Mouse (Mus musculus) MEL (cell line): ENCODE measurements around the gene Abca17. TPM values are rescaled to one million over a fixed set of nuclear protein-coding genes. Genes with fewer than 3 reads are reported as not detected.

Experiments used
- DNase-seq: peaks from one replicate; pipeline ENCODE4 v3.0.0; 2011; ENCODE audit warnings: low read depth, low spot score
- H3K27ac ChIP-seq: 2 replicates; pipeline ENCODE4 v1.5.1; 2012; ENCODE audit warnings: low read depth, mild to moderate bottlenecking, control low read depth, low read length, moderate library complexity; ENCODE audit not compliant: control insufficient read depth
- H3K27me3 ChIP-seq, 2 experiments: fragments of 150-350 bp in 1 of 2; sonication (generic) in 1 of 2; 2 replicates each; pipeline ENCODE4 v1.6.1; 2012; ENCODE audit warnings: low read length in 2 of 2, mild to moderate bottlenecking in 2 of 2, improper control_type of control experiment in 1 of 2, moderate library complexity in 1 of 2; ENCODE audit not compliant: insufficient read depth in 2 of 2, control insufficient read depth in 1 of 2
- H3K36me3 ChIP-seq, 2 experiments: 2 replicates each; pipeline ENCODE4 v1.6.1; 2012 to 2014; ENCODE audit warnings: low read length in 2 of 2, improper control_type of control experiment in 1 of 2, inconsistent platforms in 1 of 2, mild to moderate bottlenecking in 1 of 2; ENCODE audit not compliant: insufficient read depth in 2 of 2, control insufficient read depth in 1 of 2
- H3K4me1 ChIP-seq, 2 experiments: fragments of 150-350 bp in 1 of 2; sonication (generic) in 1 of 2; 2 replicates each; pipeline ENCODE4 v1.6.1; 2012; ENCODE audit warnings: low read length in 2 of 2, improper control_type of control experiment in 1 of 2, mild to moderate bottlenecking in 1 of 2; ENCODE audit not compliant: insufficient read depth in 2 of 2, control insufficient read depth in 1 of 2
- H3K4me3 ChIP-seq, 2 experiments: fragments of 150-350 bp in 1 of 2; sonication (generic) in 1 of 2; 2 replicates each; pipeline ENCODE4 v1.5.1; 2012; ENCODE audit warnings: low read depth in 2 of 2, low read length in 2 of 2, mild to moderate bottlenecking in 2 of 2, moderate library complexity in 2 of 2, control low read depth in 1 of 2, improper control_type of control experiment in 1 of 2; ENCODE audit not compliant: control insufficient read depth in 1 of 2, insufficient read depth in 1 of 2
- H3K79me2 ChIP-seq: 2 replicates; pipeline ENCODE4 v1.6.1; 2012; ENCODE audit warnings: mild to moderate bottlenecking, low read length, moderate library complexity; ENCODE audit not compliant: control insufficient read depth, poor library complexity, insufficient read depth
- H3K9ac ChIP-seq: 2 replicates; pipeline ENCODE4 v1.6.1; 2012; ENCODE audit warnings: low read depth, mild to moderate bottlenecking, control low read depth, low read length, moderate library complexity; ENCODE audit not compliant: control insufficient read depth, poor library complexity, severe bottlenecking
- H3K9me3 ChIP-seq: fragments of 150-350 bp; sonication (generic); replicated peaks from 2 replicates; pipeline ENCODE4 v1.6.1; 2012; ENCODE audit warnings: mild to moderate bottlenecking, low read length, improper control_type of control experiment, moderate library complexity; ENCODE audit not compliant: insufficient read depth
- BHLHE40 ChIP-seq: IDR thresholded peaks from 2 replicates; pipeline ENCODE4 v1.6.1; 2012; ENCODE audit warnings: low read depth, mild to moderate bottlenecking, inconsistent platforms, low read length, improper control_type of control experiment, borderline replicate concordance
- CHD2 ChIP-seq: IDR thresholded peaks from 2 replicates; pipeline ENCODE4 v1.6.1; 2011; ENCODE audit warnings: low read length, improper control_type of control experiment
- CTCF ChIP-seq, 3 experiments: IDR thresholded peaks in 2 of 3; conservative IDR thresholded peaks in 1 of 3; 2 replicates each; pipeline ENCODE4 v1.5.1; 2011 to 2012; ENCODE audit warnings: low read length in 3 of 3, low read depth in 2 of 3, mild to moderate bottlenecking in 2 of 3, improper control_type of control experiment in 1 of 3, inconsistent platforms in 1 of 3, mixed read lengths in 1 of 3, moderate library complexity in 1 of 3; ENCODE audit not compliant: control insufficient read depth in 1 of 3, insufficient read depth in 1 of 3, poor library complexity in 1 of 3, severe bottlenecking in 1 of 3
- E2F4 ChIP-seq: IDR thresholded peaks from 2 replicates; pipeline ENCODE4 v1.6.1; 2011; ENCODE audit warnings: low read depth, low read length, improper control_type of control experiment, borderline replicate concordance
- ETS1 ChIP-seq: IDR thresholded peaks from 2 replicates; pipeline ENCODE4 v1.6.1; 2012; ENCODE audit warnings: low read depth, mild to moderate bottlenecking, inconsistent platforms, low read length, improper control_type of control experiment, moderate library complexity
- JUND ChIP-seq: IDR thresholded peaks from 2 replicates; pipeline ENCODE4 v1.6.1; 2011; ENCODE audit warnings: low read depth, mild to moderate bottlenecking, improper control_type of control experiment, low read length
- MAFK ChIP-seq: IDR thresholded peaks from 2 replicates; pipeline ENCODE4 v1.6.1; 2011; ENCODE audit warnings: low read depth, mild to moderate bottlenecking, low read length, improper control_type of control experiment, borderline replicate concordance
- MAZ ChIP-seq: IDR thresholded peaks from 2 replicates; pipeline ENCODE4 v1.6.1; 2012; ENCODE audit warnings: low read depth, mild to moderate bottlenecking, inconsistent platforms, low read length, improper control_type of control experiment
- MYB ChIP-seq: IDR thresholded peaks from 2 replicates; pipeline ENCODE4 v1.6.1; 2011; ENCODE audit warnings: mild to moderate bottlenecking, low read depth, low read length, improper control_type of control experiment
- POLR2A ChIP-seq, 2 experiments: IDR thresholded peaks; 2 replicates each; pipeline ENCODE4 v1.6.1; 2011 to 2012; ENCODE audit warnings: low read length in 2 of 2, mild to moderate bottlenecking in 2 of 2, control low read depth in 1 of 2, improper control_type of control experiment in 1 of 2, low read depth in 1 of 2, moderate library complexity in 1 of 2; ENCODE audit not compliant: control insufficient read depth in 1 of 2, insufficient read depth in 1 of 2, poor library complexity in 1 of 2
- RAD21 ChIP-seq: IDR thresholded peaks from 2 replicates; pipeline ENCODE4 v1.6.1; 2011; ENCODE audit warnings: mild to moderate bottlenecking, low read depth, low read length, improper control_type of control experiment
- SMC3 ChIP-seq: IDR thresholded peaks from 2 replicates; pipeline ENCODE4 v1.6.1; 2011; ENCODE audit warnings: low read depth, low read length, improper control_type of control experiment
- TAL1 ChIP-seq: IDR thresholded peaks from 2 replicates; pipeline ENCODE4 v1.6.1; 2012; ENCODE audit warnings: mild to moderate bottlenecking, inconsistent platforms, low read length, moderate library complexity, mixed read lengths
- TBP ChIP-seq: IDR thresholded peaks from 2 replicates; pipeline ENCODE4 v1.8.0; 2011; ENCODE audit warnings: low read depth, low read length, improper control_type of control experiment
- TCF12 ChIP-seq: IDR thresholded peaks from 2 replicates; pipeline ENCODE4 v1.6.1; 2014; ENCODE audit warnings: low read depth, mild to moderate bottlenecking, inconsistent platforms, low read length, improper control_type of control experiment, moderate library complexity
- ZC3H11A ChIP-seq: IDR thresholded peaks from 2 replicates; pipeline ENCODE4 v1.6.1; 2012; ENCODE audit warnings: low read depth, mild to moderate bottlenecking, inconsistent platforms, low read length, improper control_type of control experiment
- ZKSCAN1 ChIP-seq: IDR thresholded peaks from 2 replicates; pipeline ENCODE4 v1.6.1; 2012; ENCODE audit warnings: low read depth, mild to moderate bottlenecking, inconsistent platforms, low read length, improper control_type of control experiment, moderate library complexity
- ZNF384 ChIP-seq: IDR thresholded peaks from 2 replicates; pipeline ENCODE4 v1.6.1; 2012; ENCODE audit warnings: low read depth, mild to moderate bottlenecking, inconsistent platforms, low read length, improper control_type of control experiment
- polyA plus RNA-seq, 2 experiments: library from polyadenylated mRNA; stranded (reverse) in 1 of 2; unstranded in 1 of 2; fragments of >175 nt in 1 of 2; fragments of >200 nt in 1 of 2; gene quantifications; 2 replicates each; pipeline versions ENCODE4 v1.2.1 to v1.2.4; 2012; ENCODE audit warnings: low replicate concordance in 2 of 2, low read depth in 1 of 2; ENCODE audit not compliant: insufficient read length in 2 of 2, insufficient read depth in 1 of 2, missing spikeins in 1 of 2
- total RNA-seq: library from RNA; depleted of rRNA; stranded (reverse); fragments of 300-350 nt; gene quantifications from 2 replicates; pipeline ENCODE4 v1.2.3, GENCODE M21; 2012

The Abca17 gene
- total and polyA plus RNA-seq, 3 experiments = 0.03 to 0.04 TPM; not detected in 1

DNA sequence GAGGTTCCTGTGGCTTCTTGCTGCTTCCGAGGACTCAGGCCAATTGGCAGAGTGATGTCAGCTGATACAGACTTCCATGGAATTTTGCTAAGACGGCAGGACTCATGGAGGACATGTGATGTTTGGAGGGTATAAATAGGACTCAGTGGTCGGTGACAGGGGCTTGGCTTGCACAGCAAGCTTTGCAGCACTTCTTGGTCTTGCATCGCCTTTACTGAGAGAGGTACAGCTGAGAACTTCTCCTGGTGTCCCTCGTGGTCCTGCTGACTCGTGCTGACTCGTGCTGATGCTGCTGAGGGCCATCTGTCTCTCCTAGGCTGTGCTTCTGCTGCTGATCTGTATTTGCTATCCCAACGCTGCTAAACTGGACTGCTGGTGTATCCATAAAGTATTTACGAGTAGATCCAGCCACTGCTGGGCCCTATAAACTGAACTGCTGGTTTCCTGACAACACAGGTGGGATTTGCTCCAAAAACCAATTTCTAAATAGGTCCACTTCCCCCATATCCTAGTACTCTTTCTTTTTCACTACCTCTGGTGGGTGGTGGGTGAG is 67.5 kb downstream of the Abca17 start:
- Histone ChIP-seq H3K79me2 (no peaks in the 10 kb centered on the region), H3K4me3 (no peak overlapping the region), H3K4me1 (peaks cover 0 to 2% of the 10 kb centered on the region in 2 experiments; a peak in 1 of 4 replicates), H3K9ac (no peak overlapping the region), H3K36me3 (no peaks in the 10 kb centered on the region), H3K9me3 (no peaks in the 10 kb centered on the region), H3K27ac (no peak overlapping the region), H3K27me3 (no peaks in the 10 kb centered on the region)
- TF ChIP-seq BHLHE40 (no peak), RAD21 (no peak), ETS1 (no peak), ZNF384 (no peak), JUND (no peak), MAZ (no peak), TAL1 (no peak), TBP (no peak), MAFK (no peak), ZKSCAN1 (no peak), POLR2A (IDR thresholded peaks at IDR 0.05; ENCODE audit: control insufficient read depth in 1 of 2, insufficient read depth in 1 of 2, low read depth in 1 of 2, low read length in 2 of 2, poor library complexity in 1 of 2) (no peak), MYB (no peak), CHD2 (no peak), TCF12 (no peak), ZC3H11A (no peak), E2F4 (no peak)
- no peak for DNase-seq

DNA sequence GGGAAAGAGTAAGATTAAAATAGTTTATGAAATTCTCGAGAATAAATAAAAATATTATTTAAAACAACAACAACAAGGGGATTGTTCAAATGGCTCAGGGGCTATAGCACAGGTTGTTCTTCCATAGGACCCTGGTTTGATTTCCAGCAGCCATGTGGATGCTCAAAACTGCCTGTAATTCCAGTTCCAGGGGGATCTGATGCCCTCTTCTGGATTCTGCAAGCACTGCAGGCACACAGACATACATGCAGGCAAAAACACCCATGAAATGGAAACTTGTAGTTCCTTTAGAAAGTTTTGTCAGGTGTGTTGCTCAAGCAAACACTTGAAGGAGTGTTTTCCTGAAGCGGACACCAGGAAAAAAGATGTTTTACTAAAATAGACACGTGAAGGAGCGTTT is 68.2 kb downstream of the Abca17 start:
- Histone ChIP-seq H3K27me3 (no peaks in the 10 kb centered on the region), H3K9ac (no peak overlapping the region), H3K4me3 (no peak overlapping the region), H3K79me2 (no peaks in the 10 kb centered on the region), H3K27ac (no peak overlapping the region), H3K36me3 (no peaks in the 10 kb centered on the region), H3K4me1 (peaks cover 0 to 2% of the 10 kb centered on the region in 2 experiments; a peak in 1 of 4 replicates), H3K9me3 (no peaks in the 10 kb centered on the region)
- DNase-seq = peak; percentile 63
- TF ChIP-seq CTCF (IDR thresholded peaks at IDR 0.05 in 2 of 3, conservative IDR thresholded peaks at IDR 0.05 in 1 of 3; ENCODE audit: control insufficient read depth in 1 of 3, insufficient read depth in 1 of 3, low read depth in 2 of 3, low read length in 3 of 3, poor library complexity in 1 of 3, severe bottlenecking in 1 of 3) (peak; percentile 42 to 46 (median 44); a peak in 5 of 6 replicates), RAD21 (peak; percentile 37), MAFK (no peak), ZC3H11A (peak; percentile 32; the same call in 1 of the 2 replicates), ETS1 (no peak), SMC3 (peak; percentile 48)
